Mouse (Mus musculus) cerebellum, adult 2 months (tissue): ENCODE results near the gene Plekhg3.

Experiments
- CTCF ChIP-seq: fragments of 200-500 bp; IDR thresholded peaks from 2 replicates; pipeline ENCODE4 v1.5.1; 2011; ENCODE audit warnings: low read depth, mild to moderate bottlenecking, control low read depth, low read length, moderate library complexity, borderline replicate concordance; ENCODE audit not compliant: insufficient read depth
- POLR2A ChIP-seq: fragments of 200-500 bp; IDR thresholded peaks from 2 replicates; pipeline ENCODE4 v1.6.1; 2011; ENCODE audit warnings: low read length, control low read depth, borderline replicate concordance; ENCODE audit not compliant: insufficient read depth

GRCm38 (mm10) chr12:76506522-76506921, 24.2 kb upstream of the Plekhg3 start:
- no peak for TF ChIP-seq POLR2A
- TF ChIP-seq CTCF: no peak
